Mouse (Mus musculus): Measurements from ENCODE around the gene Cela2a. TPM values are rescaled to one million over a fixed set of nuclear protein-coding genes. Genes with fewer than 3 reads are reported as not detected.

Gene Cela2a
- not detected for total RNA-seq (2021)
- long read RNA-seq, experiment 1, result 0 reads
- long read RNA-seq, experiment 2, result 0 reads

- intact Hi-C loops (cut with DNase I), result no loop called here
- no peak for DNase-seq (ENCODE audit: low spot score in 2 of 2)
Observed at GRCm38 (mm10) chr4:141826060-141826459, at the start of gene Cela2a. TSS of gene Cela2a (minus strand) at chr4:141826160.

GRCm38 (mm10) chr4:141875481-141876108 is 49.6 kb upstream of the Cela2a start:
- intact Hi-C loops (cut with DNase I), result no loop called here
- DNase-seq (ENCODE audit: low spot score in 2 of 2), result no peak

DNA sequence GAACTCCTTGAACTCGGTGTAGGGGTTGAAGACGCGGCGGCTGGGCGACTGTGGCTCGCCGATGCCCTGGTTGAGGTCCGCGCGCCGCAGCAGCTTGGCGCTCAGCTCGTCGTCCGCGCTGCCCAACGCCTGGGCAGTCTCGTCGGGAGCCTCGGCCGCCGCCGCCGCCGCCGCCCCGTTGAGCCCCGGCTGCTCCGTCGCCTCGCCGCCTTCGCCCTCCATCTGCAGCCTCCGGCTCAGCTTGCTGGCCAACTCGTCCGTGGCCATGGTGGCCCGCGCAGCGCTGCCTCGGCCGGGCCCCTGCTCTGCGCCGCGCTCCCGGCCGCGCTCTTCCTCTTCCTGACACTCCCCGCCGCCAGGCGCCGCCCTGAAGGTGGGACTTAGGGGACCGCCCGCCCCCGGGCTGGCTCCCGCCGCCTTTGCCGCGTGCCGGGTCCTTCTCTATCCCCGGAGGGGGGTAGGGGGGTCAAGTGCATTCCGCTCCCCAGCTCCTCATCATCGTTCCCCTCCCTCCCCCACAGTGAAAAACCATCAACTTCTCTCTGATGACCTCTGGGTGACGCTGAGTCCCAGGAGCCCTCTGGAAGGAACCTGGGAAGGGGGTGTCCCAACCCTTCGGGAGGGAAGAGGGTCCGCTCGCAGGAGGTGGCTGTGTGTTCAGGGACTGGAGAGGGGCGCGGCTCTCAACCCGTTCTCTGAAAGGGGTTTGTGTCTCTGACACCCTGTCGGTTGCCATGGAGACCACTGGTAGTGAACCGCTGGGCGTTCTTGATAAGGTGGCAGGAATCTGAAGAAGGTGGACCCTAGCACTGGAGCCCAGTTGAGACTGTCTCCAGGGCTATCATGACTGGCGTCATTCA is 48.9 kb upstream of the Cela2a start, which contains the start of gene Efhd2:
Gene Efhd2 (minus strand): TSS at position 320 of the 860 bp plus-strand sequence.
- DNase-seq (ENCODE audit: low spot score in 2 of 2), result peak; percentile 74 to 78
- intact Hi-C loops (cut with DNase I), result loop anchor here (5.0 kb wide), 1 partner anchor 82 kb away; no protein-coding TSS in a partner anchor

- no peak for DNase-seq (ENCODE audit: low spot score in 2 of 2)
- intact Hi-C loops (cut with DNase I), result loop anchor here (5.0 kb wide), 1 partner anchor 83 kb away; no protein-coding TSS in a partner anchor
Observed at GRCm38 (mm10) chr4:141874111-141874600, 48.2 kb upstream of the Cela2a start.

GRCm38 (mm10) chr4:141872977-141873376 is 47.0 kb upstream of the Cela2a start:
- intact Hi-C loops (cut with DNase I), result loop anchor here (5.0 kb wide), 1 partner anchor 84 kb away; no protein-coding TSS in a partner anchor
- DNase-seq (ENCODE audit: low spot score in 2 of 2), result no peak

GRCm38 (mm10) chr4:141871909-141872308 is 45.9 kb upstream of the Cela2a start:
- DNase-seq (ENCODE audit: low spot score in 2 of 2), result peak; percentile 65 to 69
- intact Hi-C loops (cut with DNase I), result loop anchor here (5.0 kb wide), 1 partner anchor 85 kb away; no protein-coding TSS in a partner anchor

DNA sequence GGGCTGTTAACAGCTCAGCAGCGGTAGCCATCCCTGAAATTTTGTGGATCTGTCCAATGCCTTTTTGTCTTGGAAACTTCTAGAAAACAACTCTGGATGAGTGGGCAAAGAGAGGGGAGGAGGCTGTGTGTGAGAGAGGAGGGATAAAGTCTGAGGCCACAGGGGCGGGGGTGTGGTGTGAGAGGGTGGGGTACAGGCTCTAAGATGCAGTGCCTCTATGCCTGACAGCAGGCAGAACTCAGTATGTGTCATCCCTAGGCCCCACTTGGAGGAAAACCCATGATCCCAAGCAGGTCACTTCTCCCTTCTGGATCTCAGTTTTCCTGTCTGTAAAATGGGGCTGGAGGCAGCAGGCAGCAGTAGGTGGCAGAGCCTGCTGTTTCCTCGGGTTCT is 45.4 kb upstream of the Cela2a start:
- intact Hi-C loops (cut with DNase I), result loop anchor here (5.0 kb wide), 1 partner anchor 86 kb away; no protein-coding TSS in a partner anchor
- no peak for DNase-seq (ENCODE audit: low spot score in 2 of 2)

- DNase-seq (ENCODE audit: low spot score in 2 of 2), result no peak
- intact Hi-C loops (cut with DNase I), result loop anchor here (5.0 kb wide), 1 partner anchor 87 kb away; no protein-coding TSS in a partner anchor
Observed at GRCm38 (mm10) chr4:141870666-141871332, 44.8 kb upstream of the Cela2a start.

- DNase-seq (ENCODE audit: low spot score in 2 of 2), result no peak
- intact Hi-C loops (cut with DNase I), result loop anchor here (5.0 kb wide), 1 partner anchor 88 kb away; no protein-coding TSS in a partner anchor
Observed at GRCm38 (mm10) chr4:141869436-141870215, 43.7 kb upstream of the Cela2a start.

GRCm38 (mm10) chr4:141868051-141868450 is 42.1 kb upstream of the Cela2a start:
- intact Hi-C loops (cut with DNase I), result no loop called here
- no peak for DNase-seq (ENCODE audit: low spot score in 2 of 2)

DNA sequence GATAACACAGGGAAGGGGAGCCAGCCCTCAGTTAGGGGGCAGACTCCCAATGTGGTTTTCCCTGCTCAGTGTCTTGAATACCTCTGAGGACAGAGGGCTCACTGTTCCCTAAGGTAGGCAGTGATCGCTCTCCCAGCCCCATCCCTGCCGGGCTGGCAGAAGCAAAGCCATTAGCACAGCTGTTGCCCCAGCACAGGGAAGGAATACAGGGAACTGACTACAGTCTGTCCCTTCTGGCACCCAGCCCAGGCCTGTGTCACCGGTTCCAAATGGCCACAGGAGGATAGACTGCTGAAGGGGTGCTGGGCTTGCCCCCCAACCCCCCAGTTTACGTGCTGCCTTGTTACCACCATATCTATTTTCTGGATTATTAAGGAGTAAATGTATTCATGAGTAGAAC is 41.5 kb upstream of the Cela2a start:
- DNase-seq (ENCODE audit: low spot score in 2 of 2), result peak; percentile 73 to 75
- intact Hi-C loops (cut with DNase I), result no loop called here

DNA sequence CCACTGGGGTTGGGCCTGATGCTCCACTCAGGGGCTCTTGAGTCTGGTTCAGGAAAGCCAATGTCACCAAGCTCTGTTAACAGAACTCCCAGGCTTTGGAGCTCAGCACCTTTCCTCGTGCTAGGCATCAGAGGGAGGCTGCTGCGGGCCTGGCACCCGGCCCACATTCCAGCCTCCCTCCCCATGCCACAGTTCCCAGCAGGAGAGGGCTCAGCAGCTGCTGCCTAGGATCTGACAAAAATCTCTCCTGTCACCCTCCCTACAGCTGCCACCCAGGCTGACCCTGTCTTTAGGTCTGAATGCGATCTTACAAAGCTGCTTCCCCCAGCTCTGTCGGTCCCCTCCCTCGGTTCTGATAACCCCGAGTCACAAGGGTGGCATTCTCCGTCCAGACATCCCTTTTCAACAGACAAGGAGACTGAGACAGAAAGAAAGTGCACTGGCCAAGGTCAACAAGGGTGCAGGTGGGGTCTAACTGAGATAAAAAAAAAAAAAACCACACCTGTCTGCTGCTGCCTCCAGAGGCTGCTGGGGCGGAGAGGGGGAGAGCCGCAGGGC is 41.1 kb upstream of the Cela2a start:
- DNase-seq (ENCODE audit: low spot score in 2 of 2), result no peak
- intact Hi-C loops (cut with DNase I), result no loop called here

DNA sequence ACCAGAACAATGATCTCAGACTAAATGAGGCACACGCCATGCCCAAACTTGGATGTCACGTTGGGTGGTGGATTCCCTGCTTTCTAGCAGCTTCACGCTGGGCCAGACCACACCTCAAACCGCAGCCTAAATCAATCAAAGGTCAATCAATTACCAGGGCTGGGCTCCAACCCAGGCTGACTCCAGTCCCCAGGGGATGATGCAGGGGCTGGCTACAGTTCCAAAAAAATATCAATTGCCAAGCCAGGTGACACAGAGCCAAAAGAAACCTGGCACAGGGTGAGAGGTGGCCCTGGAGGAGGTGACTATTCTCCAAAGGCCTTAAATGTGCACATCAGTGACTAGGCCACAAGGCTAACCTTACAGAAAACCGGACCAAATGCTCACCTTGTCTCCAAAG is 39.6 kb upstream of the Cela2a start:
- no peak for DNase-seq (ENCODE audit: low spot score in 2 of 2)
- intact Hi-C loops (cut with DNase I), result no loop called here

DNA sequence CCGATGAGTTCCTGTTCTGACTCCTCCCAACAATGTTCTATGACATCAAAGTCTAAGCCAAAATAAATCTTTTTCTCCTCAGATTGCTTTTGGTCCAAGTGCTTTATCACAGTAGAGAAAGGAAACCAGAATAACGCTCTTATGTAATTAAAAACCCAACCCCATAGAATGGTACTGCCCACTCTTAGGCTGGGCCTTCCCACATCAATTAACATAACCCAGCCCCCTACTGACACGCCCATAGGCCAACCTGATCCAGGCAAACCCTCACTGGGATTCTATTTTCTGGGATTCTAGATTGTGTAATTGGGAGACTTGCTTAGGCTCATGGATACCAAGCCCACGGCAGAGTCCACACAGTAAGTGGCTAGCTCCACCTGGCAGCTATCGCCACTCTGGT is 39.0 kb upstream of the Cela2a start:
- no peak for DNase-seq (ENCODE audit: low spot score in 2 of 2)
- intact Hi-C loops (cut with DNase I), result no loop called here

- intact Hi-C loops (cut with DNase I), result no loop called here
- DNase-seq (ENCODE audit: low spot score in 2 of 2), result no peak
Observed at GRCm38 (mm10) chr4:141864506-141864905, 38.5 kb upstream of the Cela2a start.

GRCm38 (mm10) chr4:141863726-141864280 is 37.8 kb upstream of the Cela2a start:
- DNase-seq (ENCODE audit: low spot score in 2 of 2), result no peak
- intact Hi-C loops (cut with DNase I), result no loop called here

GRCm38 (mm10) chr4:141862867-141863266 is 36.9 kb upstream of the Cela2a start:
- intact Hi-C loops (cut with DNase I), result no loop called here
- no peak for DNase-seq (ENCODE audit: low spot score in 2 of 2)

- intact Hi-C loops (cut with DNase I), result no loop called here
- no peak for DNase-seq (ENCODE audit: low spot score in 2 of 2)
Observed at GRCm38 (mm10) chr4:141861591-141862295, 35.8 kb upstream of the Cela2a start.
